Mouse (Mus musculus): ENCODE data around the gene Sp1.

Gene Sp1

DNA sequence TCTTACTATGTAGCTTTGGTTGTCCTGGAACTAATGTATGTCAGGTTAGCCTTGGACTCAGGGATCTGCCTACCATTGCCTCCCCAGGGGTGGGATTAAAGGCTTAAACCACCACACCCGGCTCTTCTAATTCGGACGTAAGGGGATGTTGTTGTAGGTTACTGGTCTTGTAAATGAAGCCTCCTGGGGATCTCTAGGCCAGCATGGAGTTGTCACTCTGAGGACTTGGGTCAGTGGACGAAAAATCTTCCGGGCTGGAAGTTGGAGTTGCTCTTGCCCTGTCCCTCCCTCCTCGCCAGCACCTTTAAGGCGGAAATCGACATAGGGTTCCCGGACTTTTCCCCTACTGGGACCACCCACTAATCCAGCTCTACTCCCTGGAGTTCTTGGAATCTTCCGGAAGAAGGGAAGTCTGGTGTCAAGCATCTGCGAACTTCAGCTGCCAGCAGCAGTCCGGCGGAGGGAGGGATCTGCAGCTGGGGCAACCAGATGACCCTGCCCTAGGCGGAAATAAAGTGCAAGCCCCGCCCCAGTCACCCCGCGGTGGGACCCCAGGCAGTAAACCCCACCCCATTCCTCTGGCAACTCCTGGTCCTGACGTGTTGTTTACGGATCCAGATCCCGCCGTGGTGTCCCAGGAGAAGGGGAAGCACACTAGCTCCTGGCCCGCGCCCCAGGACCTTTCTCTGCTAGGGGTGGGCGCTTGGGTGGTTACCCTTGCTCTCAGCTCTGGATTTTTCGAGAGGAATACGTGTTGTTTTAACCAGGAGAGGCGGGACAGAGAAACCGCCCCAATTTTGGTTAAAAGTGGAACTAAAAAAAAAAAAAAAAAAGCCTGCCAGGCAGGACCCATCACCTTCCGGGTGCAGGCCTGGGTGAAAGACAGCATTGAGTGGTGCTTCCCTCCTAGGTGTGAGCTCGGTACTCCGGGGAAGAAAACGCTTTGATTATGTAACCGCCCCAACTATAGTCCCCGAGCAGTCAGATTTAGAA, 6.4 kb upstream of the Sp1 start:
- DNase-seq, result peak; percentile 86

DNA sequence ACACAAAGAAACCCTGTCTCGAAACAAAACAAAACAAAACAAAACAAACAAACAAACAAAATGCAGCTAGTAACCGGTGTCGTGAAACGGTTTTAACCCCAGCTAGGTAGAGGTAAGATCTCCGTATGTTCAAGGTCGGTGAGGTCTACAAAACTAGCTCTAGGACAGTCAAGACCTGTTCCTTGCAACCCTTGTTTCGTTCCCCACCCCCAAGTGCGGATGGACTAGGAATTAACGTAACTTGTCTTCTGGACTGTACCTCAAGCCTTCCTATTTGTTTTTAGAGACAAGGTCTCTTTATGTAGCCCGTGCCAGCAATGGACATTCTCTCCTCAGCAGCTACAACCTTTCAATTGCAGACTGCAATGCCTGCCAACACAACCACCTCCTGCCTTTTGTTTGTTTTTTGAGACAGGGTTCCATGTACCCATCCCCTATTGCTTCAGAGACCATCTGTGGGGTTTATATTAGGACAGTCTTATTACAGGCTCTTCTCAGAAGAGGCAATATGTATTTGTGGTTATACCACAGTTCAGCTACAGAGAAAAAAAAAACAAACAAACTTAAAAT, 5.4 kb upstream of the Sp1 start:
- no peak for DNase-seq

DNA sequence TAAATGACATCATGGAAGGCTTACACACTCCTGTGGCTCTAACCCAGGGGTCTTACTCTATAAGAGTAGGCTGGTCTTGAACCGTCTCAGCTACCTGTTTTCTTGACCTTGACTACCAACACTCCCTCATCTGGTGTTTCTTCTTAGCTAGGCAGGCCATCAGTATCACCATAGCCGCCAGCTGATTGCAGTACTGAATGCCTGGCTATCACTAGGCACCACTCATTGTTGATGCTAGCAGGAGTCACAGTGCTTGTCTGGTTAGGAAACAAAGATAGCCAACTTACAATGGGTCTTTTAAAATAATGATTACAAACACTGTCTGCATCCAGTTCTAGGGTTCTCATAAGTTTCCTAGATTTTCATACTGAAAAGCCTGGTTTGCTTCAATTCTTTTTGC, 4.7 kb upstream of the Sp1 start:
- DNase-seq, result no peak

DNA sequence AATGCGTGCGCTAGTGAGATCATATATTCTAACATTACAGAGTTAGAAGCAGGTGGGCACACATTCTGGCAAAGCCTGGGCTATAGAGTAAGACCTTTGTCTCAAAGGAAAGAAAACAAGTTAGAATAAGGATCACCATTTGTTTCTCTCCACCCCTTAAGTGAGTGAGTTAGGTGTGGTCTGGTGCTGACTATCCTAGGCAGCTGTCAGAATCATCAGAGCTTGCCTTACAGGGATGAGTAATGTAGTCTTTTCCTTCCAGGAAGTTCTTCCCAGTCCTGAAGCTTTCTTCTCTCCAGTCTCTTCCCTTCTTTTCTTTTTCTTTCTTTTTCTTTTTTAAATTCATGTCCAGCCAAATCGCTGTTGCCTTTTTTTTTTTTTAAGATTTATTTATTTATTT, 3.7 kb upstream of the Sp1 start:
- no peak for DNase-seq

GRCm38 (mm10) chr15:102404608-102405488, 1.1 kb upstream of the Sp1 start:
- no peak for DNase-seq

GRCm38 (mm10) chr15:102406196-102406911, 411 bp downstream of the Sp1 start:
- DNase-seq, result peak; percentile 84

GRCm38 (mm10) chr15:102406912-102407580, 1.1 kb downstream of the Sp1 start:
- DNase-seq, result no peak

- DNase-seq, result no peak
These were observed 2.0 kb downstream of the Sp1 start for GRCm38 (mm10) chr15:102407681-102408557.

GRCm38 (mm10) chr15:102408558-102409130, 2.7 kb downstream of the Sp1 start:
- DNase-seq, result no peak

DNA sequence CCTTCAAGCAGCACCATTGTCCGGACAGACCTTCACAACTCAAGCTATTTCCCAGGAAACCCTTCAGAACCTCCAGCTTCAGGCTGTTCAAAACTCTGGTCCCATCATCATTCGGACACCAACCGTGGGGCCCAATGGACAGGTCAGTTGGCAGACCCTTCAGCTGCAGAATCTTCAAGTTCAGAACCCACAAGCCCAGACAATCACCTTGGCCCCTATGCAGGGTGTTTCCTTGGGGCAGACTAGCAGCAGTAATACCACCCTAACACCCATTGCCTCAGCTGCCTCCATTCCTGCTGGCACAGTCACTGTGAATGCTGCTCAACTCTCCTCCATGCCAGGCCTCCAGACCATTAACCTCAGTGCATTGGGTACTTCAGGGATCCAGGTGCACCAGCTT, 3.3 kb downstream of the Sp1 start:
- no peak for DNase-seq

DNA sequence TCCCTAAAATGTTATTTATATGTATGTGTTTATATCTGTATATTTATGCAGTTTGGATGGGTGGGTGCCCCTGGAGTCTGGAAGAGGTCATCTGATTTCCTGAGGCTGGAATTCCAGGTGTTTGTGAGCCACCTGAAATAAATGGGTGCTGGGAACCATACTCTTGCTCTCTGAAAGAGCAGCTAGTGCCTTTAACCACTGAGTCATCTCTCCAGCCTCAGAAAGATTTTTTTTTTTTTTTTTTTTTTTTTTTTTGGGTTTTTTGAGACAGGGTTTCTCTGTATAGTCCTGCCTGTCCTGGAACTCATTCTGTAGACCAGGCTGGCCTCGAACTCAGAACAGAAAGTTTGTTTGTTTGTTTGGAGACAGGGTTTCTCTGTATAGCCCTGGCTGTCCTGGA, 5.1 kb downstream of the Sp1 start:
- DNase-seq, result no peak

DNA sequence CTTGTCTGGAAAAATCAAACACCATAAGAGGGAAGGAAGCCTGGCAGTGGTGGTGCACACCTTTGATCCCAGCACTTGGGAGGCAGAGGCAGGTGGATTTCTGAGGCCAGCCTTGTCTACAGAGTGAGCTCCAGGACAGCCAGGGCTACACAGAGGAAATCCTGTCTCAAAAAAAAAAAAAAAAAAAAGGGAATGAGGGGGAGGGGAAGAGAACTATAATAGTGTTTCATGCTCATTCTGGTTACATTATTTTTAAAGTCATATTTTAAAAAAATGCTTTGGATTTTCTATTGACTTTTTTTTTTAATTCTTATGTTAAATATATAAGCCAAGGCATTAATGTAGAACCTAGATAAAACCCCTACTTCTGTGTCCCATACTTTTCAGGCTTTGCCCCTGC, 7.7 kb downstream of the Sp1 start:
- no peak for DNase-seq

GRCm38 (mm10) chr15:102417524-102417923, 11.6 kb downstream of the Sp1 start:
- DNase-seq, result no peak

- DNase-seq, result no peak
These were observed 15.0 kb downstream of the Sp1 start for GRCm38 (mm10) chr15:102420986-102421385.

DNA sequence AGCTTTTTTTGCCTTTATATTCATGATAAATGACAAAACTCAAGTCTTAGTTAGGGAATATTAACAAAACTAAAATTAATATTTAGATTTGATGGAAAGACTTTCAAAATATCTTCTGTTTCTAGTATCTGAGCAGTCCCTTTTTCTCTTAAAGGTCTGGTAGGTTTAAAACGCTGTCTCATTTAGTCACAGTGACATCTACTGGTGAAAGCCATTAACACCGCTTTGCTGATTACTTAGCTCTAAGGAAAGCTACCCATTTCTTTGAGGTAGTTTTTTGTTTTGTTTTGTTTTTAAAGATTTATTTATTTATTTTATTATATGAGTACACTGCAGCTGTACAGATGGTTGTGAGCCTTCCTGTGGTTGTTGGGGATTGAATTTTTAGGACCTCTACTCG, 15.5 kb downstream of the Sp1 start:
- peak; percentile 58 for DNase-seq

GRCm38 (mm10) chr15:102423602-102424240, 17.8 kb downstream of the Sp1 start:
- DNase-seq, result no peak

- no peak for DNase-seq
These were observed 18.7 kb downstream of the Sp1 start for GRCm38 (mm10) chr15:102424657-102425056.

GRCm38 (mm10) chr15:102426963-102427362, 21.0 kb downstream of the Sp1 start:
- no peak for DNase-seq

DNA sequence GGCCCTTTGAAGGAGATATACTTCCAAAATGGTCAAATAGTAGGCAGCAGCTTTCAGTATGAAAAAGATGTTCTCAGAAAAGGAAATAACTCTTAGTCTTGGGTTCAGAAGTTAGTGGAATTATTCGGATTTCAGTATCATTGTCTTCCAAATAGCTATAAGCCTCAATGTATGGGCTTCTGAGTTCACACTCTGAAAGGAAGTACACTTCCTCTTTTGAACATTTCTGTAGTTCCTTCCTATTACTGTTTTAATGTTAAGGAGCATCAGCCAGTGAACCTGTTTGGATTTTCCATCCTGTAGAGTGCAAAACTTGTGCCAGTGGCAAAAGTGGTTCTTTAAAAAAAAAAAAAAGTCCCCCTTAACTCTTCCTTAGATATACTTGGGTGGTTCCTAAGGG, 26.1 kb downstream of the Sp1 start:
- no peak for DNase-seq

DNA sequence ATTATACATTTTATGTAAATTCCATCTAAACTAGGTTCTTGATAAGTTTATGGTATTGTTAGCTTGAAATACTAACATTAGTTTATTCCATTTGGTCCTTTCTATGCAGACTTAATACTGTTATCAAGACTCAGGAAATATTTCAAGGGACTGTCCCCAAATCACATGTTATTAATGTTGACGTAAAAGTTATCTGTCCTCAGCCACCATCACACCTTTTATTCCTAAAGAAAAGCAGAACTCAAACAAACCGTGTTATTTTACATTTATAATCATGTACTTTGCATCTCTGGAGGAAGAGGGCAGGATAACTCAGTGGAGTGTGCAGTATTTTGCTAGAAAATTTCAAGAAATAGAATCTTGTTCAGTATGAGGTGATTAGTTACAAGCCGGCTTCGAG, 27.2 kb downstream of the Sp1 start:
- no peak for DNase-seq

All from thymus, postnatal 14 days (tissue).